Mouse (Mus musculus) lung, adult 2 months (tissue): Measurements from ENCODE around the gene Cep112.

Experiments used
- CTCF ChIP-seq: fragments of 200-500 bp; IDR thresholded peaks from 2 replicates; pipeline ENCODE4 v1.5.1; 2011; ENCODE audit warnings: mild to moderate bottlenecking, low read length, control low read depth; ENCODE audit not compliant: insufficient read depth
- POLR2A ChIP-seq: fragments of 200-500 bp; IDR thresholded peaks from 2 replicates; pipeline ENCODE4 v1.6.1; 2011; ENCODE audit warnings: low read depth, mild to moderate bottlenecking, control low read depth, low read length, borderline replicate concordance; ENCODE audit errors: extremely low read depth

- TF ChIP-seq POLR2A: no peak
- TF ChIP-seq CTCF: no peak
Observed at GRCm38 (mm10) chr11:108534014-108534413, 109.0 kb downstream of the Cep112 start.
